Mouse (Mus musculus) kidney, postnatal 10 days (tissue): ENCODE measurements around the gene Acvr1b.

Source experiments
- DNase-seq: peaks from one replicate; pipeline ENCODE4 v3.0.0; 2021; ENCODE audit warnings: mixed read lengths

Acvr1b gene

GRCm38 (mm10) chr15:101173421-101174211 lies at the start of gene Acvr1b:
TSS of gene Acvr1b (plus strand) at chr15:101174067.
- peak; percentile 93 for DNase-seq

GRCm38 (mm10) chr15:101125561-101125960 lies 48.3 kb upstream of the Acvr1b start:
- no peak for DNase-seq

- DNase-seq = peak; percentile 78
These were observed 46.9 kb upstream of the Acvr1b start for GRCm38 (mm10) chr15:101126876-101127544.

GRCm38 (mm10) chr15:101128181-101129089 lies 45.4 kb upstream of the Acvr1b start, which contains the start of gene Acvrl1:
TSS of gene Acvrl1 (plus strand) at chr15:101128522.
- DNase-seq = peak; percentile 84

GRCm38 (mm10) chr15:101129412-101129811 lies 44.5 kb upstream of the Acvr1b start:
- DNase-seq = no peak

GRCm38 (mm10) chr15:101131498-101131897 lies 42.4 kb upstream of the Acvr1b start:
- no peak for DNase-seq

GRCm38 (mm10) chr15:101132041-101132440 lies 41.8 kb upstream of the Acvr1b start:
- no peak for DNase-seq

- no peak for DNase-seq
These were observed 41.1 kb upstream of the Acvr1b start for GRCm38 (mm10) chr15:101132761-101133160.

GRCm38 (mm10) chr15:101133993-101134704 lies 39.7 kb upstream of the Acvr1b start:
- DNase-seq = peak; percentile 70

- no peak for DNase-seq
These were observed 38.5 kb upstream of the Acvr1b start for GRCm38 (mm10) chr15:101135405-101135804.

GRCm38 (mm10) chr15:101137455-101137854 lies 36.4 kb upstream of the Acvr1b start:
- DNase-seq = no peak

GRCm38 (mm10) chr15:101138675-101139074 lies 35.2 kb upstream of the Acvr1b start:
- DNase-seq = no peak

- DNase-seq = peak; percentile 59
These were observed 34.0 kb upstream of the Acvr1b start for GRCm38 (mm10) chr15:101139885-101140284.

GRCm38 (mm10) chr15:101140587-101140986 lies 33.3 kb upstream of the Acvr1b start:
- no peak for DNase-seq

- peak; percentile 85 for DNase-seq
These were observed 32.8 kb upstream of the Acvr1b start for GRCm38 (mm10) chr15:101141061-101141541.

GRCm38 (mm10) chr15:101142672-101143071 lies 31.2 kb upstream of the Acvr1b start:
- no peak for DNase-seq

GRCm38 (mm10) chr15:101143494-101143893 lies 30.4 kb upstream of the Acvr1b start:
- DNase-seq = peak; percentile 70

GRCm38 (mm10) chr15:101144176-101144575 lies 29.7 kb upstream of the Acvr1b start:
- DNase-seq = peak; percentile 64

GRCm38 (mm10) chr15:101144779-101145178 lies 29.1 kb upstream of the Acvr1b start:
- peak; percentile 60 for DNase-seq

- peak; percentile 98 for DNase-seq
These were observed 28.3 kb upstream of the Acvr1b start for GRCm38 (mm10) chr15:101145424-101146099.
